In genomic region chr10:18235402-18235747, GRCm38 (mm10) we compare ENCODE assay signal across 8 mouse cellular contexts. TPM values are rescaled to one million over a fixed set of nuclear protein-coding genes. Genes with fewer than 3 reads are reported as not detected.
DNase-seq lines count a peak whose midpoint lies in the region; ATAC-seq and TF ChIP-seq lines count a peak whose summit lies in the region.

No protein-coding gene starts in this region.

- H3K27ac ChIP-seq in heart, embryonic 11.5 days (ENCODE audit: low read depth, low read length), result no peak overlapping the region
- 0 out of 2 replicates have a peak overlapping the region, but pooled peaks have one; percentile 19 for H3K27ac ChIP-seq in ES-Bruce4 (ENCODE audit: insufficient read depth, low read length)
- peak overlapping the region; percentile 87; the same call in 1 of the 2 replicates for H3K27ac ChIP-seq in forebrain, postnatal 0 days (ENCODE audit: low read depth, low read length)
- 0 out of 2 replicates have a peak overlapping the region, but pooled peaks have one; percentile 94 for H3K27ac ChIP-seq in liver, postnatal 0 days (ENCODE audit: low read depth)

- peak overlapping the region; percentile 88 for H3K4me3 ChIP-seq in heart, embryonic 11.5 days (ENCODE audit: low read depth, low read length)
- H3K4me3 ChIP-seq in ES-Bruce4 (ENCODE audit: low read depth, low read length), result peak overlapping the region; percentile 98
- H3K4me3 ChIP-seq in forebrain, postnatal 0 days (ENCODE audit: low read depth, low read length), result peak overlapping the region; percentile 91
- H3K4me3 ChIP-seq in liver, postnatal 0 days (ENCODE audit: low read depth, low read length), result peak overlapping the region; percentile 93

- no peaks in the 10 kb centered on the region for H3K27me3 ChIP-seq in heart, embryonic 11.5 days (ENCODE audit: control insufficient read depth, insufficient read depth, low read length)
- no peaks in the 10 kb centered on the region for H3K27me3 ChIP-seq in ES-Bruce4 (ENCODE audit: control insufficient read depth, insufficient read depth, low read length, poor library complexity, severe bottlenecking)
- no peaks in the 10 kb centered on the region for H3K27me3 ChIP-seq in forebrain, postnatal 0 days (ENCODE audit: insufficient read depth, low read length)
- no peaks in the 10 kb centered on the region for H3K27me3 ChIP-seq in liver, postnatal 0 days (ENCODE audit: insufficient read depth, low read length)

- WGBS in heart, embryonic 11.5 days (ENCODE audit: insufficient replicate concordance), result 14% methylated on average over 14 of the region's 14 CpGs
- 10% methylated on average over 14 of the region's 14 CpGs for WGBS in forebrain, postnatal 0 days
- 14% methylated on average over 14 of the region's 14 CpGs for WGBS in liver, postnatal 0 days (ENCODE audit: insufficient replicate concordance)

- no peaks in the 10 kb centered on the region for H3K9me3 ChIP-seq in heart, embryonic 11.5 days (replicated peaks; ENCODE audit: control insufficient read depth, low read length)
- H3K9me3 ChIP-seq in ES-Bruce4 (replicated peaks; ENCODE audit: control insufficient read depth, insufficient read depth, low read length, poor library complexity, severe bottlenecking), result peaks cover 18% of the 10 kb centered on the region
- H3K9me3 ChIP-seq in forebrain, postnatal 0 days (ENCODE audit: low read length), result no peaks in the 10 kb centered on the region
- no peaks in the 10 kb centered on the region for H3K9me3 ChIP-seq in liver, postnatal 0 days (ENCODE audit: low read length)

- no peak for DNase-seq in heart, postnatal 10 days
- no peak for DNase-seq in forebrain, postnatal 0 days
- DNase-seq in liver, postnatal 0 days, result no peak
- DNase-seq in thymus, postnatal 4 days, result no peak
- no peak for DNase-seq in spleen, postnatal 4 days (ENCODE audit: low spot score in 2 of 2)

- TF ChIP-seq CTCF in ES-Bruce4 (IDR thresholded peaks at IDR 0.05; ENCODE audit: low read depth, low read length), result no peak
- TF ChIP-seq CTCF in forebrain, postnatal 0 days (IDR thresholded peaks at IDR 0.05; ENCODE audit: low read depth), result no peak
- no peak for TF ChIP-seq CTCF in liver, postnatal 0 days (IDR thresholded peaks at IDR 0.05; ENCODE audit: low read depth)

- intact Hi-C loops in heart, postnatal 10 days (cut with DNase I), result loop anchor here (5.0 kb wide), 1 partner anchor 82 kb away; the partner anchor contains the start of gene Nhsl1

- TF ChIP-seq POLR2A in ES-Bruce4 (IDR thresholded peaks at IDR 0.05; ENCODE audit: insufficient read depth, low read length), result no peak

- peaks cover 3% of the 10 kb centered on the region; the same call in 1 of the 2 replicates for H3K4me1 ChIP-seq in heart, embryonic 11.5 days (ENCODE audit: control insufficient read depth, insufficient read depth, low read length)
- H3K4me1 ChIP-seq in ES-Bruce4 (ENCODE audit: control insufficient read depth, insufficient read depth, low read length), result no peaks in the 10 kb centered on the region
- H3K4me1 ChIP-seq in forebrain, postnatal 0 days (ENCODE audit: insufficient read depth), result peaks cover 3% of the 10 kb centered on the region
- H3K4me1 ChIP-seq in liver, postnatal 0 days (ENCODE audit: insufficient read depth), result peaks cover 4% of the 10 kb centered on the region

- H3K36me3 ChIP-seq in heart, embryonic 11.5 days (ENCODE audit: control insufficient read depth, insufficient read depth, low read length), result no peaks in the 10 kb centered on the region
- no peaks in the 10 kb centered on the region for H3K36me3 ChIP-seq in ES-Bruce4 (ENCODE audit: control insufficient read depth, insufficient read depth, low read length, poor library complexity, severe bottlenecking)
- no peaks in the 10 kb centered on the region for H3K36me3 ChIP-seq in forebrain, postnatal 0 days (ENCODE audit: insufficient read depth)
- no peaks in the 10 kb centered on the region for H3K36me3 ChIP-seq in liver, postnatal 0 days (replicated peaks; ENCODE audit: insufficient read depth, low read length)

- no peak for ATAC-seq in heart, embryonic 11.5 days (replicated peaks; ENCODE audit: insufficient number of reproducible peaks, low FRiP score, low TSS enrichment)
- peak; percentile 45 for ATAC-seq in forebrain, postnatal 0 days
- no peak for ATAC-seq in liver, postnatal 0 days
- no peak; the same call in 1 of the 2 replicates for ATAC-seq in monocyte, adult 5-6 weeks (replicated peaks; ENCODE audit: insufficient number of reproducible peaks, low FRiP score, low TSS enrichment, poor library complexity, severe bottlenecking)

- peak overlapping the region; percentile 89 for H3K4me2 ChIP-seq in heart, embryonic 11.5 days
- peak overlapping the region; percentile 65 for H3K4me2 ChIP-seq in forebrain, postnatal 0 days (ENCODE audit: low read depth)
- peak overlapping the region; percentile 77 for H3K4me2 ChIP-seq in liver, postnatal 0 days (ENCODE audit: low read depth, low read length)

- H3K9ac ChIP-seq in heart, embryonic 11.5 days (ENCODE audit: low read depth, low read length), result peak overlapping the region; percentile 76; the same call in 1 of the 2 replicates
- H3K9ac ChIP-seq in ES-Bruce4 (ENCODE audit: low read depth, poor library complexity, severe bottlenecking), result peak overlapping the region; percentile 13
- H3K9ac ChIP-seq in forebrain, postnatal 0 days, result peak overlapping the region; percentile 71
- H3K9ac ChIP-seq in liver, postnatal 0 days (replicated peaks), result no peak overlapping the region

- TF ChIP-seq EP300 in ES-Bruce4 (IDR thresholded peaks at IDR 0.05; ENCODE audit: insufficient read depth, low read depth, low read length), result no peak
- no peak for TF ChIP-seq EP300 in liver, postnatal 0 days (IDR thresholded peaks at IDR 0.05; ENCODE audit: low read depth)

RNA-seq across cellular contexts. Expression of gene Ccdc28a, which starts 0.6 kb away (rescaled TPM):
- polyA plus RNA-seq in heart, embryonic 11.5 days (2014; fragmentation: Nextera tagmentation; extraction: Ambion mirVana), result 8.9 and 10.0 TPM in 2 replicates
- 1 to 10 TPM; 6.4 to 6.7 TPM for total RNA-seq in heart, postnatal 10 days (2021)
- polyA plus RNA-seq in ES-Bruce4 (2011; ENCODE audit: insufficient read depth, insufficient read length, low read depth, missing spikeins), result 9.6 and 12.9 TPM in 2 replicates
- total RNA-seq in forebrain, postnatal 0 days (2014; rRNA removed), result 5.1 and 6.2 TPM in 2 replicates
- polyA plus RNA-seq in forebrain, postnatal 0 days (2015; fragmentation: Nextera tagmentation; extraction: Ambion mirVana), result 7.0 and 8.6 TPM in 2 replicates
- polyA plus RNA-seq in liver, postnatal 0 days (2015; fragmentation: Nextera tagmentation; extraction: Ambion mirVana), result 9.0 and 14.6 TPM in 2 replicates
- 10.0 to 14.3 TPM (median 11.8 TPM) in 3 replicates for total RNA-seq in monocyte, adult 5-6 weeks (2017)

RNA-seq across cellular contexts. Expression of gene Ect2l, which starts 24.7 kb away (rescaled TPM):
- 0.44 TPM in 1 of 2 replicates, not detected in the other for polyA plus RNA-seq in heart, embryonic 11.5 days (2014; fragmentation: Nextera tagmentation; extraction: Ambion mirVana)
- total RNA-seq in heart, postnatal 10 days (2021), result not detected
- polyA plus RNA-seq in ES-Bruce4 (2011; ENCODE audit: insufficient read depth, insufficient read length, low read depth, missing spikeins), result 0.52 and 1.5 TPM in 2 replicates
- total RNA-seq in forebrain, postnatal 0 days (2014; rRNA removed), result 0.23 TPM in 1 of 2 replicates, not detected in the other
- polyA plus RNA-seq in forebrain, postnatal 0 days (2015; fragmentation: Nextera tagmentation; extraction: Ambion mirVana), result 0.24 and 0.58 TPM in 2 replicates
- polyA plus RNA-seq in liver, postnatal 0 days (2015; fragmentation: Nextera tagmentation; extraction: Ambion mirVana), result not detected in 2 replicates
- total RNA-seq in monocyte, adult 5-6 weeks (2017), result not detected in 3 replicates
